Mouse (Mus musculus) CH12.LX (cell line): ENCODE data around the gene Zfp870. TPM values are rescaled to one million over a fixed set of nuclear protein-coding genes. Genes with fewer than 3 reads are reported as not detected.

Experiments used
- DNase-seq: peaks from one replicate; pipeline ENCODE4 v3.0.0-alpha.2; 2013; ENCODE audit errors: extremely low read depth
- H3K27ac ChIP-seq: 2 replicates; pipeline ENCODE4 v1.5.1; 2012; ENCODE audit warnings: low read depth, mild to moderate bottlenecking, control low read depth, moderate library complexity; ENCODE audit not compliant: insufficient read depth
- H3K27me3 ChIP-seq: replicated peaks from 2 replicates; pipeline ENCODE3; 2012; ENCODE audit warnings: inconsistent platforms
- H3K36me3 ChIP-seq, 2 experiments: replicated peaks in 1 of 2; 2 replicates each; pipeline versions ENCODE3 to v1.6.1; 2012; ENCODE audit warnings: inconsistent platforms in 1 of 2, low read length in 1 of 2, mild to moderate bottlenecking in 1 of 2, mixed read lengths in 1 of 2, moderate library complexity in 1 of 2; ENCODE audit not compliant: control insufficient read depth in 1 of 2, insufficient read depth in 1 of 2
- H3K4me1 ChIP-seq, 2 experiments: 2 replicates each; pipeline ENCODE4 v1.6.1; 2012; ENCODE audit warnings: inconsistent platforms in 1 of 2, moderate library complexity in 1 of 2; ENCODE audit not compliant: insufficient read depth in 2 of 2, control insufficient read depth in 1 of 2
- H3K4me2 ChIP-seq: 2 replicates; pipeline ENCODE4 v1.6.1; 2012; ENCODE audit warnings: low read depth, mild to moderate bottlenecking, control low read depth; ENCODE audit not compliant: poor library complexity, insufficient read depth, severe bottlenecking
- H3K4me3 ChIP-seq, 3 experiments: fragments of 150-350 bp in 1 of 3; sonication (generic) in 1 of 3; replicated peaks in 1 of 3; 2 replicates each; pipeline versions ENCODE3 to v1.5.1; 2011 to 2012; ENCODE audit warnings: low read depth in 2 of 3, low read length in 2 of 3, mild to moderate bottlenecking in 2 of 3, moderate library complexity in 2 of 3, control low read depth in 1 of 3, improper control_type of control experiment in 1 of 3, inconsistent platforms in 1 of 3, mixed read lengths in 1 of 3; ENCODE audit not compliant: poor library complexity in 1 of 3
- H3K79me2 ChIP-seq: replicated peaks from 2 replicates; pipeline ENCODE4 v1.6.1; 2012; ENCODE audit warnings: mild to moderate bottlenecking, moderate library complexity; ENCODE audit not compliant: control insufficient read depth, poor library complexity, insufficient read depth, severe bottlenecking; ENCODE audit errors: extremely low read depth
- H3K9ac ChIP-seq: 2 replicates; pipeline ENCODE4 v1.6.1; 2012; ENCODE audit warnings: low read depth, mild to moderate bottlenecking, control low read depth, moderate library complexity; ENCODE audit not compliant: insufficient read depth
- H3K9me3 ChIP-seq: replicated peaks from 2 replicates; pipeline ENCODE3; 2012; ENCODE audit warnings: low read length, inconsistent platforms, mixed read lengths
- BHLHE40 ChIP-seq: IDR thresholded peaks from 2 replicates; pipeline ENCODE4 v1.6.1; 2011; ENCODE audit warnings: mild to moderate bottlenecking, low read depth, low read length, improper control_type of control experiment
- CHD1 ChIP-seq: IDR thresholded peaks from 2 replicates; pipeline ENCODE4 v1.6.1; 2012; ENCODE audit warnings: low read depth, low read length, improper control_type of control experiment, inconsistent platforms
- CHD2 ChIP-seq: IDR thresholded peaks from 2 replicates; pipeline ENCODE4 v1.6.1; 2011; ENCODE audit warnings: low read length, improper control_type of control experiment
- CTCF ChIP-seq, 2 experiments: IDR thresholded peaks in 1 of 2; conservative IDR thresholded peaks in 1 of 2; 2 replicates each; pipeline ENCODE4 v1.5.1; 2011 to 2012; ENCODE audit warnings: low read depth in 2 of 2, low read length in 2 of 2, improper control_type of control experiment in 1 of 2, inconsistent platforms in 1 of 2, mild to moderate bottlenecking in 1 of 2, moderate library complexity in 1 of 2
- E2F4 ChIP-seq: IDR thresholded peaks from 2 replicates; pipeline ENCODE4 v1.6.1; 2011; ENCODE audit warnings: low read depth, low read length, improper control_type of control experiment; ENCODE audit not compliant: insufficient replicate concordance
- ELF1 ChIP-seq: IDR thresholded peaks from 2 replicates; pipeline ENCODE4 v1.6.1; 2014; ENCODE audit warnings: low read depth, mild to moderate bottlenecking, inconsistent platforms, low read length, improper control_type of control experiment
- EP300 ChIP-seq: IDR thresholded peaks from 2 replicates; pipeline ENCODE4 v1.6.1; 2011; ENCODE audit warnings: low read length, improper control_type of control experiment
- ETS1 ChIP-seq: conservative IDR thresholded peaks from 2 replicates; pipeline ENCODE4 v1.6.1; 2012; ENCODE audit warnings: low read depth, mild to moderate bottlenecking, inconsistent platforms, low read length, improper control_type of control experiment, moderate library complexity
- GABPA ChIP-seq: IDR thresholded peaks from 2 replicates; pipeline ENCODE4 v1.6.1; 2012; ENCODE audit warnings: low read depth, low read length, improper control_type of control experiment, inconsistent platforms; ENCODE audit not compliant: insufficient replicate concordance
- HCFC1 ChIP-seq: IDR thresholded peaks from 2 replicates; pipeline ENCODE4 v1.6.1; 2012; ENCODE audit warnings: low read depth, mild to moderate bottlenecking, inconsistent platforms, low read length, improper control_type of control experiment
- IRF4 ChIP-seq: IDR thresholded peaks from 2 replicates; pipeline ENCODE4 v1.6.1; 2014; ENCODE audit warnings: low read depth, mild to moderate bottlenecking, inconsistent platforms, low read length, improper control_type of control experiment
- JUND ChIP-seq: conservative IDR thresholded peaks from 2 replicates; pipeline ENCODE4 v1.6.1; 2011; ENCODE audit warnings: low read depth, low read length, improper control_type of control experiment
- MAFK ChIP-seq: IDR thresholded peaks from 2 replicates; pipeline ENCODE4 v1.6.1; 2011; ENCODE audit warnings: low read length, improper control_type of control experiment; ENCODE audit not compliant: insufficient replicate concordance
- MAX ChIP-seq: IDR thresholded peaks from 2 replicates; pipeline ENCODE4 v1.6.1; 2011; ENCODE audit warnings: low read length, improper control_type of control experiment
- MAZ ChIP-seq: IDR thresholded peaks from 2 replicates; pipeline ENCODE4 v1.6.1; 2012; ENCODE audit warnings: low read depth, mild to moderate bottlenecking, inconsistent platforms, low read length, improper control_type of control experiment, moderate library complexity
- NELFE ChIP-seq: IDR thresholded peaks from 2 replicates; pipeline ENCODE4 v1.6.1; 2011; ENCODE audit warnings: low read depth, low read length, improper control_type of control experiment
- NRF1 ChIP-seq: IDR thresholded peaks from 2 replicates; pipeline ENCODE4 v1.6.1; 2014; ENCODE audit warnings: low read depth, mild to moderate bottlenecking, inconsistent platforms, low read length, improper control_type of control experiment, moderate library complexity
- PAX5 ChIP-seq: IDR thresholded peaks from 2 replicates; pipeline ENCODE4 v1.6.1; 2012; ENCODE audit warnings: low read length, inconsistent platforms, mixed read lengths
- POLR2A ChIP-seq: IDR thresholded peaks from 2 replicates; pipeline ENCODE4 v1.6.1; 2011; ENCODE audit warnings: low read depth, mild to moderate bottlenecking, improper control_type of control experiment, low read length
- POLR2AphosphoS2 ChIP-seq: IDR thresholded peaks from 2 replicates; pipeline ENCODE4 v1.6.1; 2011; ENCODE audit warnings: low read depth, low read length, improper control_type of control experiment
- RAD21 ChIP-seq: IDR thresholded peaks from 2 replicates; pipeline ENCODE4 v1.6.1; 2011; ENCODE audit warnings: low read depth, mild to moderate bottlenecking, low read length, improper control_type of control experiment, moderate library complexity
- RCOR1 ChIP-seq: conservative IDR thresholded peaks from 2 replicates; pipeline ENCODE4 v1.6.1; 2012; ENCODE audit warnings: low read depth, mild to moderate bottlenecking, inconsistent platforms, low read length, improper control_type of control experiment
- SMC3 ChIP-seq: IDR thresholded peaks from 2 replicates; pipeline ENCODE4 v1.6.1; 2011; ENCODE audit warnings: low read depth, low read length, improper control_type of control experiment
- USF1 ChIP-seq: IDR thresholded peaks from 2 replicates; pipeline ENCODE4 v1.6.1; 2014; ENCODE audit warnings: low read depth, mild to moderate bottlenecking, inconsistent platforms, low read length, improper control_type of control experiment
- USF2 ChIP-seq: conservative IDR thresholded peaks from 2 replicates; pipeline ENCODE4 v1.6.1; 2011; ENCODE audit warnings: low read depth, low read length, improper control_type of control experiment
- ZC3H11A ChIP-seq: IDR thresholded peaks from 2 replicates; pipeline ENCODE4 v1.6.1; 2012; ENCODE audit warnings: low read depth, mild to moderate bottlenecking, inconsistent platforms, low read length, improper control_type of control experiment
- ZKSCAN1 ChIP-seq: IDR thresholded peaks from 2 replicates; pipeline ENCODE4 v1.6.1; 2012; ENCODE audit warnings: low read depth, inconsistent platforms, low read length, improper control_type of control experiment, borderline replicate concordance
- dilution Hi-C: fragments of 300-500 bp; cut with MboI; formaldehyde crosslinking; loops from 2 replicates; pipeline ENCODE4 v1.14.3; 2020; ENCODE audit warnings: low sequenced_read_pairs; ENCODE audit not compliant: extremely low pct_unique_long_range_greater_than_20kb, extremely low pct_ligation_motif_present
- in situ Hi-C: fragments of 300-500 bp; cut with MboI; formaldehyde crosslinking; loops from 3 replicates; pipeline ENCODE4 v1.14.3; 2019; ENCODE audit warnings: low sequenced_read_pairs, low pct_ligation_motif_present, low pct_unique_long_range_greater_than_20kb, mixed read lengths
- polyA plus RNA-seq: library from polyadenylated mRNA; unstranded; fragments of >175 nt; gene quantifications from 2 replicates; pipeline ENCODE4 v1.2.1, GENCODE M21; 2012; ENCODE audit warnings: low read depth; ENCODE audit not compliant: insufficient read length
- total RNA-seq, 2 experiments: library from RNA; depleted of rRNA; stranded (reverse); fragments of 300-350 nt in 1 of 2; fragments of >200 nt in 1 of 2; gene quantifications; 2 replicates each; pipeline ENCODE4 v1.2.3; 2012 to 2014

Gene Zfp870
- total and polyA plus RNA-seq, 3 experiments = 3.4 to 10.4 (median 5.8) TPM

GRCm38 (mm10) chr17:32851581-32851980 lies 39.9 kb downstream of the Zfp870 start:
- Histone ChIP-seq H3K4me1 (no peaks in the 10 kb centered on the region), H3K27me3 (peaks cover 2% of the 10 kb centered on the region), H3K4me3 (no peak overlapping the region), H3K27ac (no peak overlapping the region), H3K4me2 (no peak overlapping the region), H3K9me3 (no peaks in the 10 kb centered on the region), H3K79me2 (no peaks in the 10 kb centered on the region; the same call in 1 of the 2 replicates), H3K9ac (no peak overlapping the region), H3K36me3 (no peaks in the 10 kb centered on the region)
- in situ Hi-C loops (loop anchor here (25.0 kb wide), 1 partner anchor 314 kb away; the partner anchor contains the start of gene Cyp4f16), dilution Hi-C loops (no loop called here)
- DNase-seq = no peak
- TF ChIP-seq MAZ (no peak), EP300 (no peak), PAX5 (no peak), MAFK (no peak), CHD1 (no peak), USF2 (no peak), HCFC1 (no peak), NELFE (no peak), MAX (no peak)

GRCm38 (mm10) chr17:32841388-32841787 lies 50.1 kb downstream of the Zfp870 start:
- in situ Hi-C loops = no loop called here
- TF ChIP-seq RCOR1 (no peak), SMC3 (no peak), MAFK (no peak), BHLHE40 (no peak), POLR2AphosphoS2 (no peak), ELF1 (no peak), HCFC1 (no peak), ZKSCAN1 (no peak), CHD2 (no peak), IRF4 (no peak), NRF1 (no peak), JUND (no peak), RAD21 (no peak), POLR2A (no peak), CTCF (conservative IDR thresholded peaks at IDR 0.05 in 1 of 2, IDR thresholded peaks at IDR 0.05 in 1 of 2; ENCODE audit: low read depth in 2 of 2, low read length in 2 of 2) (no peak), USF1 (no peak), GABPA (no peak), E2F4 (no peak), ETS1 (no peak), ZC3H11A (no peak)
- H3K27me3 ChIP-seq = no peaks in the 10 kb centered on the region

More at GRCm38 (mm10) chr17:32841388-32841787, 50.1 kb downstream of the Zfp870 start:
- DNase-seq = no peak
- Histone ChIP-seq H3K79me2 (no peaks in the 10 kb centered on the region), H3K4me2 (no peak overlapping the region), H3K4me3 (no peak overlapping the region), H3K9me3 (peaks cover 12% of the 10 kb centered on the region), H3K4me1 (no peaks in the 10 kb centered on the region), H3K9ac (no peak overlapping the region), H3K36me3 (no peaks in the 10 kb centered on the region), H3K27ac (no peak overlapping the region)
- dilution Hi-C loops = no loop called here
